Mouse (Mus musculus) heart, embryonic 11.5 days (tissue): Measurements from ENCODE around the gene Mbnl1. TPM values are rescaled to one million over a fixed set of nuclear protein-coding genes. Genes with fewer than 3 reads are reported as not detected.

Experiments used
- ATAC-seq: fragments of 200-750 bp; cut with Nextera tagmentation; replicated peaks from 2 replicates; pipeline ENCODE4 v1.8.0; 2017; ENCODE audit warnings: moderate library complexity; ENCODE audit not compliant: insufficient number of reproducible peaks, low FRiP score, low TSS enrichment
- H3K27ac ChIP-seq: fragments of 300-500 bp; sonication (generic); 2 replicates; pipeline ENCODE4 v1.5.1; 2014; ENCODE audit warnings: mild to moderate bottlenecking, low read depth, low read length
- H3K27me3 ChIP-seq: fragments of 300-500 bp; sonication (generic); 2 replicates; pipeline ENCODE4 v1.6.1; 2014; ENCODE audit warnings: mild to moderate bottlenecking, low read length, mixed read lengths; ENCODE audit not compliant: control insufficient read depth, insufficient read depth
- H3K36me3 ChIP-seq: fragments of 300-500 bp; sonication (generic); 2 replicates; pipeline ENCODE4 v1.6.1; 2014; ENCODE audit warnings: mild to moderate bottlenecking, low read length, moderate library complexity, mixed read lengths; ENCODE audit not compliant: control insufficient read depth, insufficient read depth
- H3K4me1 ChIP-seq: fragments of 300-500 bp; sonication (generic); 2 replicates; pipeline ENCODE4 v1.6.1; 2014; ENCODE audit warnings: low read length; ENCODE audit not compliant: control insufficient read depth, insufficient read depth
- H3K4me2 ChIP-seq: fragments of 300-500 bp; sonication (generic); 2 replicates; pipeline ENCODE4 v1.6.1; 2014; ENCODE audit warnings: mild to moderate bottlenecking, moderate library complexity
- H3K4me3 ChIP-seq: fragments of 300-500 bp; sonication (generic); 2 replicates; pipeline ENCODE4 v1.5.1; 2014; ENCODE audit warnings: low read depth, low read length
- H3K9ac ChIP-seq: fragments of 300-500 bp; sonication (generic); 2 replicates; pipeline ENCODE4 v1.6.1; 2014; ENCODE audit warnings: mild to moderate bottlenecking, low read depth, low read length, moderate library complexity
- H3K9me3 ChIP-seq: fragments of 300-500 bp; sonication (generic); replicated peaks from 2 replicates; pipeline ENCODE4 v1.6.1; 2016; ENCODE audit warnings: low read length; ENCODE audit not compliant: control insufficient read depth
- WGBS: fragments of 180-500 bp; shearing (Covaris S2); extraction: QIAGEN DNeasy Blood & Tissue Kit; methylation state at CpG from one replicate; pipeline ENCODE4 v1.1.7; 2014; ENCODE audit not compliant: insufficient replicate concordance; 5-methylcytosine and 5-hydroxymethylcytosine counted together
- polyA plus RNA-seq: library from polyadenylated mRNA; unstranded; fragments of >200 nt; fragmentation: Nextera tagmentation; extraction: Ambion mirVana; gene quantifications from 2 replicates; pipeline ENCODE4 v1.2.1, GENCODE M21; 2014

Gene Mbnl1
- polyA plus RNA-seq, 1 experiment from 2014 or later: 101 TPM

GRCm38 (mm10) chr3:60615615-60616014 is 143.0 kb downstream of the Mbnl1 start:
- H3K27ac ChIP-seq: no peak overlapping the region
- no peak overlapping the region for H3K9ac ChIP-seq
- H3K36me3 ChIP-seq: 0 out of 2 replicates have a peak, but pooled peaks cover 2% of the 10 kb centered on the region
- no peaks in the 10 kb centered on the region for H3K4me1 ChIP-seq
- H3K4me2 ChIP-seq: no peak overlapping the region
- no peaks in the 10 kb centered on the region for H3K27me3 ChIP-seq
- H3K4me3 ChIP-seq: no peak overlapping the region
- 60% methylated on average over 7 of the region's 7 CpGs for WGBS
- no peak for ATAC-seq
- H3K9me3 ChIP-seq: no peaks in the 10 kb centered on the region

DNA sequence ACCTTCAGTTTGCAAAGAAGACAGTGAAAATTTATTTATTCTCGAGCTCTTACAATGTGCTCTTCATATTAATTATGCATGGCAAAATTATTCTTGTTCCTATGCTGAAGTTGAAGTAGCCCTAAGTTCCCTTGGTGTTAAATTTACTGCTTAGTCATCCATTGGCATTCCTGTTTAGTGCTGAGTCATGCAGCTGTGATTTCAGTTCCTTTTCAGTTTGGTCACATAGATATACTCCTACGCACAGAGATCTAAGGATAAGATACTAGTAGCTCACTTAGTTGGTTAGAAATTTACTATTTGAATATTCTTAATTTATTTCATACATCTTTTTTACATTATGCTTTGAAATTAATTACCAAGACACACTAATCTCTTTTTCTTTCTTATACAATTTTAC is 143.5 kb downstream of the Mbnl1 start:
- 76% methylated on average over 2 of the region's 2 CpGs for WGBS
- ATAC-seq: no peak
- H3K4me3 ChIP-seq: no peak overlapping the region
- H3K4me2 ChIP-seq: no peak overlapping the region
- H3K9ac ChIP-seq: no peak overlapping the region
- no peaks in the 10 kb centered on the region for H3K9me3 ChIP-seq
- no peaks in the 10 kb centered on the region for H3K4me1 ChIP-seq
- 0 out of 2 replicates have a peak, but pooled peaks cover 2% of the 10 kb centered on the region for H3K36me3 ChIP-seq
- H3K27me3 ChIP-seq: no peaks in the 10 kb centered on the region
- no peak overlapping the region for H3K27ac ChIP-seq

- Histone ChIP-seq H3K9ac (no peak overlapping the region), H3K27me3 (no peaks in the 10 kb centered on the region), H3K27ac (no peak overlapping the region), H3K4me2 (no peak overlapping the region), H3K9me3 (no peaks in the 10 kb centered on the region), H3K4me3 (no peak overlapping the region), H3K4me1 (no peaks in the 10 kb centered on the region), H3K36me3 (0 out of 2 replicates have a peak, but pooled peaks cover 5% of the 10 kb centered on the region)
- WGBS: 86% methylated on average over 1 of the region's 1 CpGs
- ATAC-seq: no peak
These were observed 145.0 kb downstream of the Mbnl1 start for GRCm38 (mm10) chr3:60617643-60618042.

DNA sequence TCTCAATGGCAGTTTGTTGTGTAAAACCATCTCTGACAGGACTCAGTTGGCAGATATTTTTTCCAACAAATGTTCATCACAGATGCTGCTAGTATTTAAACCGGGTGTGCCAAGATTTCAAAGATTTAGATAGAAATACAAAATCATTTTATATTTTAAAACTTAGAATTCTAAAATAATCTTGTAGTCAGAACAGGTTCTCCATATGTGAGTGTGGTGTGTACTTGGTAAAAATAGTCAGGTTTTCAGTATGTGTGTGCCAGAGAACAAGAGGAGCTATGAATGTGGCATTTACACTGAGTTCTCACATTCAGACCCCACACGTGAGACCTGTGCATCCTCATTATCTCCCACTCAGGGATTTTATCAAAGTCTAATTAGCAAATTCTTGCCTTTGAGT is 147.6 kb downstream of the Mbnl1 start:
- Histone ChIP-seq H3K9me3 (no peaks in the 10 kb centered on the region), H3K36me3 (0 out of 2 replicates have a peak, but pooled peaks cover 5% of the 10 kb centered on the region), H3K4me1 (no peaks in the 10 kb centered on the region), H3K9ac (no peak overlapping the region), H3K4me3 (no peak overlapping the region), H3K27me3 (no peaks in the 10 kb centered on the region), H3K27ac (no peak overlapping the region), H3K4me2 (no peak overlapping the region)
- WGBS: 74% methylated on average over 2 of the region's 2 CpGs
- ATAC-seq: no peak

DNA sequence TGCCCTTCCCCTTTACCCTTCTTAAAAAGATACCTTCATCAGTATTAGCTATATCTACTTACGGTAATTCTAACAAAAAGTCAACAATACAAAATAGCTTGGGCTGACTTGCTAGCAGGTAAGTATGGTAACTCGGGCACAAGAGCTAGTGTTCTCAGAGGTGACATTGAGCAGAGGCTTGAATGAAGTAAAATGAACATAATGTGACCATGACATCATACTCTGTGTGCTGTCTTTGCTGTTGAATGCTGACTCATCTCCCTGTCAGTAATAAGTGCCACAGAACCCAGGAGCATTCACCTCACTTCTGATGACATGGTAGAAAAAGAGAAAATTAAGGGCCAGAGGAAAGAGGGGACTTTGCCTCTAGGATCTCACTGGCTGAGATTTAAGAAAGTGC is 158.6 kb downstream of the Mbnl1 start:
- ATAC-seq: no peak
- 85% methylated on average over 2 of the region's 2 CpGs for WGBS
- H3K27ac ChIP-seq: no peak overlapping the region
- H3K4me2 ChIP-seq: no peak overlapping the region
- no peaks in the 10 kb centered on the region for H3K4me1 ChIP-seq
- H3K36me3 ChIP-seq: 0 out of 2 replicates have a peak, but pooled peaks cover 2% of the 10 kb centered on the region
- no peak overlapping the region for H3K9ac ChIP-seq
- H3K4me3 ChIP-seq: no peak overlapping the region
- no peaks in the 10 kb centered on the region for H3K27me3 ChIP-seq
- H3K9me3 ChIP-seq: no peaks in the 10 kb centered on the region

- H3K9me3 ChIP-seq: no peaks in the 10 kb centered on the region
- no peak overlapping the region for H3K9ac ChIP-seq
- whole genome bisulfite sequencing: 89% methylated on average over 5 of the region's 5 CpGs
- H3K27me3 ChIP-seq: no peaks in the 10 kb centered on the region
- no peak overlapping the region for H3K27ac ChIP-seq
- H3K4me1 ChIP-seq: no peaks in the 10 kb centered on the region
- no peak overlapping the region for H3K4me3 ChIP-seq
- no peak for ATAC-seq
- no peaks in the 10 kb centered on the region for H3K36me3 ChIP-seq
- no peak overlapping the region for H3K4me2 ChIP-seq
These were observed 159.1 kb downstream of the Mbnl1 start for GRCm38 (mm10) chr3:60631754-60632153.

DNA sequence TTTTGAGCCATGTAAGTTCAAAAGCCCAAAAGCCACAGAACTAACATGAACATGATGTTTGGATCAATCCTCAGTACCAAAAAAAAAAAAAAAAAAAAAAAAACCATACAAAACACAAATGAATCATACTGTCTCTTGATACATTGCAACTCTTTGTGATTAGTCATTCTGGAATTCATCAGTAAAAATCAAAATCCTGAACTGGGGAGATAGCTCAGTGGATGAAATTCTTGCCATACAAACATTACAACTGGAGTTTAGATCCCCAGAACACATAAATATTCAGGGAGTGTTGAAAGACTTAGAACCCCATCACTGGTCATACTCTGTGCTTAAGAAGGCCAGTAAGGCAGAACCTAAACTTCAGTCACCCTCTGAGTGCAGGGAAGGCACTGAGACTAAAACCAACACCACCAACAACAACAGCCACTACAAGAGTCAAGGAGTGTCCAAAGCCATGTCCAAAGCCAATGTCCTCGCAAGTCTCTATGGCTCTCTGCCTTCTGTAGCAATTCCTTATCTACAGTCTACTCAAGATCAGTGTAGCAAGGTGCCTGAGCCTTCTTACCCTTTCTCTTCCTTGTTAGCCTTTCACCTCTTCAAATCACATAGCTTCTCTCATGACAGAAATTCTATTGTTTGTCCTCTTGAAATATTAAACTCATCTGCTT is 160.3 kb downstream of the Mbnl1 start:
- no peak for ATAC-seq
- no peak overlapping the region for H3K4me3 ChIP-seq
- WGBS: 96% methylated on average over 1 of the region's 1 CpGs
- H3K4me2 ChIP-seq: no peak overlapping the region
- no peak overlapping the region for H3K9ac ChIP-seq
- no peaks in the 10 kb centered on the region for H3K4me1 ChIP-seq
- no peak overlapping the region for H3K27ac ChIP-seq
- H3K9me3 ChIP-seq: no peaks in the 10 kb centered on the region
- no peaks in the 10 kb centered on the region for H3K27me3 ChIP-seq
- H3K36me3 ChIP-seq: no peaks in the 10 kb centered on the region

DNA sequence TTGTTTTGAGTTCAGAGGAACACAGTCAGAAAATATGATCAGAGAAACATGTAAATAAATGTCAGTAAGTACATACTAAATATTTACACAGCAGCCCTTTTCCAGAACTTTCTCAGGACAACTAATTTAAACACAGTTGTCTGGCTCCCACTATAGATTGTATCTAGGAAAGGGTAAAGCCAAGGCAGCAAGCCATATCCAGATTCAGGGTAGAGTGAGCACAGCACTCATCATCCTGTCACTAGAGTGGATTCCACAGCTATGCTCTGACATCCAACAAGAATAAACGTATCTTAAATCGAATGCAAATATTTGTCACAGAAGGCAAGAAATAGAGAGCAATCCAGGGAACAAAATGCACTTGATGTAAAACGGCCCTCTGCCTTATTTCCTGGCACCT is 165.9 kb downstream of the Mbnl1 start:
- Histone ChIP-seq H3K36me3 (no peaks in the 10 kb centered on the region), H3K4me2 (no peak overlapping the region), H3K9ac (no peak overlapping the region), H3K4me3 (no peak overlapping the region), H3K4me1 (no peaks in the 10 kb centered on the region), H3K9me3 (no peaks in the 10 kb centered on the region), H3K27me3 (no peaks in the 10 kb centered on the region), H3K27ac (no peak overlapping the region)
- no peak for ATAC-seq
- 67% methylated on average over 3 of the region's 3 CpGs for WGBS

DNA sequence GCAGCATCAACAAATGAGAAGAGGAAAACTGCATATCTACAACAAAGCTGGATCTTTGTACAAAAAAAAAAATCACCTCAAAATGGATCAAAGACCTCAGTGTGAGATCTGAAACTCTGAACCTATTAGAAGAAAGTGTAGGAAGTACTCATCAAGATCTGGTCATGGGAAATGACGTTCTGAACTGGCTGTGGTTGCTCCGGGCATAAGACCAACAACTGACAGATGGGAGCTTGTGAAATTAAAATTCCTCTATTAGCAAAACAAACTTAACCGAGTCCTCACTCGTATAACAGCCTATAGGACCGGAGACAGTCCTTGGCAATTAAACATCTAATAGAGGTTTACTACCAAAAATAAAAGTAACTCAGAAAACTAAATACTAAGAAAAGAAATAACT is 166.5 kb downstream of the Mbnl1 start:
- Histone ChIP-seq H3K9ac (no peak overlapping the region), H3K27me3 (no peaks in the 10 kb centered on the region), H3K4me1 (no peaks in the 10 kb centered on the region), H3K4me3 (no peak overlapping the region), H3K27ac (no peak overlapping the region), H3K36me3 (no peaks in the 10 kb centered on the region), H3K9me3 (no peaks in the 10 kb centered on the region), H3K4me2 (no peak overlapping the region)
- WGBS: 73% methylated on average over 5 of the region's 5 CpGs
- no peak for ATAC-seq
